Mouse (Mus musculus) midbrain, embryonic 14.5 days (tissue): ENCODE measurements at regions not wholly inside any gene's neighbourhood (a gene's known extent, or its start where the extent isn't known, plus 50 kb on each side); places are given as distances from the start of the nearest gene placed in this dataset.

Source experiments
- ATAC-seq: fragments of 200-750 bp; cut with Nextera tagmentation; 2 replicates; pipeline ENCODE4 v1.8.0; 2017; ENCODE audit warnings: moderate number of reproducible peaks, moderate library complexity; ENCODE audit not compliant: low FRiP score, low TSS enrichment
- DNase-seq: peaks from one replicate; pipeline ENCODE4 v3.0.0-alpha.2; 2015
- H3K27ac ChIP-seq: fragments of 300-500 bp; sonication (generic); replicated peaks from 2 replicates; pipeline ENCODE4 v1.5.1; 2014; ENCODE audit warnings: mild to moderate bottlenecking, low read depth, low read length, moderate library complexity
- H3K27me3 ChIP-seq: fragments of 300-500 bp; sonication (generic); 2 replicates; pipeline ENCODE4 v1.6.1; 2014; ENCODE audit warnings: low read length, control low read depth, mixed read lengths; ENCODE audit not compliant: control insufficient read depth, insufficient read depth
- H3K36me3 ChIP-seq: fragments of 300-500 bp; sonication (generic); 2 replicates; pipeline ENCODE4 v1.6.1; 2014; ENCODE audit warnings: low read length, control low read depth; ENCODE audit not compliant: control insufficient read depth, insufficient read depth
- H3K4me1 ChIP-seq: fragments of 300-500 bp; sonication (generic); 2 replicates; pipeline ENCODE4 v1.6.1; 2014; ENCODE audit warnings: mild to moderate bottlenecking, antibody characterized with exemption, low read length, control low read depth; ENCODE audit not compliant: control insufficient read depth, insufficient read depth
- H3K4me2 ChIP-seq: fragments of 300-500 bp; sonication (generic); 2 replicates; pipeline ENCODE4 v1.6.1; 2014; ENCODE audit warnings: mild to moderate bottlenecking, low read length, moderate library complexity
- H3K4me3 ChIP-seq: fragments of 300-500 bp; sonication (generic); replicated peaks from 2 replicates; pipeline ENCODE4 v1.5.1; 2014; ENCODE audit warnings: low read depth, low read length
- H3K9ac ChIP-seq: fragments of 300-500 bp; sonication (generic); replicated peaks from 2 replicates; pipeline ENCODE4 v1.6.1; 2014; ENCODE audit warnings: mild to moderate bottlenecking, low read length, moderate library complexity
- H3K9me3 ChIP-seq: fragments of 300-500 bp; sonication (generic); 2 replicates; pipeline ENCODE4 v1.6.1; 2016; ENCODE audit warnings: low read length, control low read depth, mixed read lengths; ENCODE audit not compliant: control insufficient read depth
- WGBS: fragments of 180-500 bp; shearing (Covaris S2); extraction: QIAGEN DNeasy Blood & Tissue Kit; methylation state at CpG from one replicate; pipeline ENCODE4 v1.1.7; 2014; 5-methylcytosine and 5-hydroxymethylcytosine counted together

- H3K27ac ChIP-seq, result 0 out of 2 replicates have a peak overlapping the region, but pooled peaks have one; percentile 14
- H3K9me3 ChIP-seq, result no peaks in the 10 kb centered on the region
- WGBS, result 26% methylated on average over 7 of the region's 7 CpGs
- no peak for DNase-seq
- H3K4me2 ChIP-seq, result no peak overlapping the region
- ATAC-seq, result no peak
- no peaks in the 10 kb centered on the region for H3K36me3 ChIP-seq
- no peak overlapping the region for H3K9ac ChIP-seq
- H3K4me3 ChIP-seq, result no peak overlapping the region
- H3K4me1 ChIP-seq, result peaks cover 8% of the 10 kb centered on the region
- no peaks in the 10 kb centered on the region for H3K27me3 ChIP-seq
Observed at GRCm38 (mm10) chr13:107491423-107491822, 469.5 kb upstream of the Kif2a start.

GRCm38 (mm10) chr13:107485400-107486017, 463.6 kb upstream of the Kif2a start:
- WGBS, result 81% methylated on average over 4 of the region's 4 CpGs
- no peak overlapping the region for H3K4me3 ChIP-seq
- DNase-seq (no peak), ATAC-seq (no peak)
- H3K9ac ChIP-seq, result no peak overlapping the region
- H3K27me3 ChIP-seq, result no peaks in the 10 kb centered on the region
- H3K36me3 ChIP-seq, result no peaks in the 10 kb centered on the region
- peaks cover 18% of the 10 kb centered on the region for H3K4me1 ChIP-seq
- no peak overlapping the region for H3K4me2 ChIP-seq
- H3K27ac ChIP-seq, result no peak overlapping the region
- H3K9me3 ChIP-seq, result no peaks in the 10 kb centered on the region

- 28% methylated on average over 6 of the region's 6 CpGs for WGBS
- no peak; the same call in 1 of the 2 replicates for ATAC-seq
- Histone ChIP-seq H3K9me3 (no peaks in the 10 kb centered on the region), H3K27me3 (no peaks in the 10 kb centered on the region), H3K4me1 (peaks cover 18% of the 10 kb centered on the region), H3K36me3 (no peaks in the 10 kb centered on the region), H3K4me2 (no peak overlapping the region), H3K4me3 (no peak overlapping the region), H3K27ac (peak overlapping the region; percentile 60), H3K9ac (no peak overlapping the region)
- peak; percentile 64 for DNase-seq
Observed at GRCm38 (mm10) chr13:107484630-107484998, 462.7 kb upstream of the Kif2a start.

GRCm38 (mm10) chr13:107483967-107484629, 462.2 kb upstream of the Kif2a start:
- H3K27ac ChIP-seq, result peak overlapping the region; percentile 60
- H3K36me3 ChIP-seq, result no peaks in the 10 kb centered on the region
- 18% methylated on average over 12 of the region's 12 CpGs for WGBS
- H3K9me3 ChIP-seq, result no peaks in the 10 kb centered on the region
- ATAC-seq, result peak; percentile 34; the same call in 1 of the 2 replicates
- no peak overlapping the region for H3K4me3 ChIP-seq
- peaks cover 18% of the 10 kb centered on the region for H3K4me1 ChIP-seq
- DNase-seq, result peak; percentile 60
- H3K27me3 ChIP-seq, result no peaks in the 10 kb centered on the region
- H3K9ac ChIP-seq, result no peak overlapping the region
- H3K4me2 ChIP-seq, result 0 out of 2 replicates have a peak overlapping the region, but pooled peaks have one; percentile 2

- Histone ChIP-seq H3K9me3 (no peaks in the 10 kb centered on the region), H3K36me3 (no peaks in the 10 kb centered on the region), H3K4me1 (peaks cover 10% of the 10 kb centered on the region; the same call in 1 of the 2 replicates), H3K4me2 (no peak overlapping the region), H3K9ac (no peak overlapping the region), H3K27ac (no peak overlapping the region), H3K4me3 (no peak overlapping the region), H3K27me3 (no peaks in the 10 kb centered on the region)
- ATAC-seq (no peak), DNase-seq (no peak)
- 72% methylated on average over 3 of the region's 3 CpGs for WGBS
Observed at GRCm38 (mm10) chr13:107475166-107475565, 453.2 kb upstream of the Kif2a start.

GRCm38 (mm10) chr13:107469491-107470276, 447.8 kb upstream of the Kif2a start:
- WGBS, result 2% methylated on average over 13 of the region's 13 CpGs
- H3K4me2 ChIP-seq, result peak overlapping the region; percentile 51
- no peaks in the 10 kb centered on the region for H3K27me3 ChIP-seq
- peak overlapping the region; percentile 18; the same call in 1 of the 2 replicates for H3K9ac ChIP-seq
- peak overlapping the region; percentile 9; the same call in 1 of the 2 replicates for H3K4me3 ChIP-seq
- ATAC-seq (peak; percentile 58; the same call in 1 of the 2 replicates), DNase-seq (peak; percentile 66)
- no peak overlapping the region; the same call in 1 of the 2 replicates for H3K27ac ChIP-seq
- H3K9me3 ChIP-seq, result no peaks in the 10 kb centered on the region
- H3K4me1 ChIP-seq, result peaks cover 28% of the 10 kb centered on the region
- no peaks in the 10 kb centered on the region for H3K36me3 ChIP-seq

- WGBS, result 94% methylated on average over 7 of the region's 7 CpGs
- H3K4me1 ChIP-seq, result peaks cover 13% of the 10 kb centered on the region; the same call in 1 of the 2 replicates
- ATAC-seq, result no peak
Observed at GRCm38 (mm10) chr13:107462791-107463190, 440.9 kb upstream of the Kif2a start.

GRCm38 (mm10) chr13:107461048-107461912, 439.4 kb upstream of the Kif2a start:
- WGBS, result 16% methylated on average over 16 of the region's 16 CpGs

More at GRCm38 (mm10) chr13:107462791-107463190, 440.9 kb upstream of the Kif2a start:
- DNase-seq, result no peak
- no peak overlapping the region for H3K27ac ChIP-seq
- no peak overlapping the region for H3K4me3 ChIP-seq
- no peak overlapping the region for H3K9ac ChIP-seq
- H3K36me3 ChIP-seq, result no peaks in the 10 kb centered on the region
- H3K27me3 ChIP-seq, result no peaks in the 10 kb centered on the region
- no peaks in the 10 kb centered on the region for H3K9me3 ChIP-seq
- H3K4me2 ChIP-seq, result no peak overlapping the region

More at GRCm38 (mm10) chr13:107461048-107461912, 439.4 kb upstream of the Kif2a start:
- Histone ChIP-seq H3K27ac (no peak overlapping the region), H3K4me3 (no peak overlapping the region), H3K27me3 (no peaks in the 10 kb centered on the region), H3K4me1 (0 out of 2 replicates have a peak, but pooled peaks cover 8% of the 10 kb centered on the region), H3K9ac (no peak overlapping the region), H3K36me3 (no peaks in the 10 kb centered on the region), H3K9me3 (no peaks in the 10 kb centered on the region), H3K4me2 (peak overlapping the region; percentile 41)
- DNase-seq (peak; percentile 91), ATAC-seq (peak; percentile 87)
